Mouse (Mus musculus): ENCODE measurements at regions not wholly inside any gene's neighbourhood (a gene's known extent, or its start where the extent isn't known, plus 50 kb on each side); places are given as distances from the start of the nearest gene placed in this dataset.

GRCm38 (mm10) chr4:105614390-105614789 is 175.3 kb upstream of the Gm12728 start:
- no peaks in the 10 kb centered on the region for H3K4me1 ChIP-seq (ENCODE audit: control insufficient read depth, insufficient read depth, low read length)
- TF ChIP-seq POLR2A (IDR thresholded peaks at IDR 0.05; ENCODE audit: control insufficient read depth, low read depth, low read length), result no peak
- no peak for TF ChIP-seq CTCF (IDR thresholded peaks at IDR 0.05; ENCODE audit: control insufficient read depth, insufficient read depth, insufficient replicate concordance, low read depth, low read length)
- no peaks in the 10 kb centered on the region for H3K27me3 ChIP-seq (ENCODE audit: control insufficient read depth, insufficient read depth, low read length)
- no peak overlapping the region for H3K27ac ChIP-seq (ENCODE audit: control insufficient read depth, insufficient read depth, low read depth, low read length)
- no peak overlapping the region for H3K4me3 ChIP-seq (ENCODE audit: control insufficient read depth, low read depth, low read length)
- H3K36me3 ChIP-seq (ENCODE audit: control insufficient read depth, insufficient read depth, low read length), result no peaks in the 10 kb centered on the region

GRCm38 (mm10) chr4:105626371-105627320 is 163.0 kb upstream of the Gm12728 start:
- no peak overlapping the region for H3K27ac ChIP-seq (ENCODE audit: control insufficient read depth, insufficient read depth, low read depth, low read length)
- no peak overlapping the region for H3K4me3 ChIP-seq (ENCODE audit: control insufficient read depth, low read depth, low read length)
- H3K36me3 ChIP-seq (ENCODE audit: control insufficient read depth, insufficient read depth, low read length), result no peaks in the 10 kb centered on the region
- H3K4me1 ChIP-seq (ENCODE audit: control insufficient read depth, insufficient read depth, low read length), result no peaks in the 10 kb centered on the region
- no peaks in the 10 kb centered on the region for H3K27me3 ChIP-seq (ENCODE audit: control insufficient read depth, insufficient read depth, low read length)
- no peak for TF ChIP-seq CTCF (IDR thresholded peaks at IDR 0.05; ENCODE audit: control insufficient read depth, insufficient read depth, insufficient replicate concordance, low read depth, low read length)

- TF ChIP-seq POLR2A (IDR thresholded peaks at IDR 0.05; ENCODE audit: control insufficient read depth, low read depth, low read length), result no peak
- TF ChIP-seq CTCF (IDR thresholded peaks at IDR 0.05; ENCODE audit: control insufficient read depth, insufficient read depth, insufficient replicate concordance, low read depth, low read length), result no peak
- Histone ChIP-seq H3K4me1 (ENCODE audit: control insufficient read depth, insufficient read depth, low read length) (no peaks in the 10 kb centered on the region), H3K36me3 (ENCODE audit: control insufficient read depth, insufficient read depth, low read length) (no peaks in the 10 kb centered on the region), H3K27me3 (ENCODE audit: control insufficient read depth, insufficient read depth, low read length) (no peaks in the 10 kb centered on the region), H3K27ac (ENCODE audit: control insufficient read depth, insufficient read depth, low read depth, low read length) (no peak overlapping the region), H3K4me3 (ENCODE audit: control insufficient read depth, low read depth, low read length) (no peak overlapping the region)
Measured at GRCm38 (mm10) chr4:105629581-105629980, 160.1 kb upstream of the Gm12728 start.

GRCm38 (mm10) chr4:105630595-105631369 is 158.9 kb upstream of the Gm12728 start:
- Histone ChIP-seq H3K4me3 (ENCODE audit: control insufficient read depth, low read depth, low read length) (no peak overlapping the region), H3K36me3 (ENCODE audit: control insufficient read depth, insufficient read depth, low read length) (no peaks in the 10 kb centered on the region), H3K4me1 (ENCODE audit: control insufficient read depth, insufficient read depth, low read length) (no peaks in the 10 kb centered on the region), H3K27me3 (ENCODE audit: control insufficient read depth, insufficient read depth, low read length) (no peaks in the 10 kb centered on the region), H3K27ac (ENCODE audit: control insufficient read depth, insufficient read depth, low read depth, low read length) (no peak overlapping the region)
- TF ChIP-seq POLR2A (IDR thresholded peaks at IDR 0.05; ENCODE audit: control insufficient read depth, low read depth, low read length) (no peak), CTCF (IDR thresholded peaks at IDR 0.05; ENCODE audit: control insufficient read depth, insufficient read depth, insufficient replicate concordance, low read depth, low read length) (no peak)

- no peak overlapping the region for H3K27ac ChIP-seq (ENCODE audit: control insufficient read depth, insufficient read depth, low read depth, low read length)
- no peaks in the 10 kb centered on the region for H3K4me1 ChIP-seq (ENCODE audit: control insufficient read depth, insufficient read depth, low read length)
- no peak overlapping the region for H3K4me3 ChIP-seq (ENCODE audit: control insufficient read depth, low read depth, low read length)
- TF ChIP-seq POLR2A (IDR thresholded peaks at IDR 0.05; ENCODE audit: control insufficient read depth, low read depth, low read length) (no peak), CTCF (IDR thresholded peaks at IDR 0.05; ENCODE audit: control insufficient read depth, insufficient read depth, insufficient replicate concordance, low read depth, low read length) (no peak)
- no peaks in the 10 kb centered on the region for H3K27me3 ChIP-seq (ENCODE audit: control insufficient read depth, insufficient read depth, low read length)
- no peaks in the 10 kb centered on the region for H3K36me3 ChIP-seq (ENCODE audit: control insufficient read depth, insufficient read depth, low read length)
Measured at GRCm38 (mm10) chr4:105632581-105633358, 156.9 kb upstream of the Gm12728 start.

- H3K4me3 ChIP-seq (ENCODE audit: control insufficient read depth, low read depth, low read length), result no peak overlapping the region
- TF ChIP-seq CTCF (IDR thresholded peaks at IDR 0.05; ENCODE audit: control insufficient read depth, insufficient read depth, insufficient replicate concordance, low read depth, low read length) (no peak), POLR2A (IDR thresholded peaks at IDR 0.05; ENCODE audit: control insufficient read depth, low read depth, low read length) (no peak)
- no peaks in the 10 kb centered on the region for H3K27me3 ChIP-seq (ENCODE audit: control insufficient read depth, insufficient read depth, low read length)
- no peaks in the 10 kb centered on the region for H3K4me1 ChIP-seq (ENCODE audit: control insufficient read depth, insufficient read depth, low read length)
- H3K27ac ChIP-seq (ENCODE audit: control insufficient read depth, insufficient read depth, low read depth, low read length), result no peak overlapping the region
- no peaks in the 10 kb centered on the region for H3K36me3 ChIP-seq (ENCODE audit: control insufficient read depth, insufficient read depth, low read length)
Measured at GRCm38 (mm10) chr4:105633789-105634188, 155.9 kb upstream of the Gm12728 start.

All from testis, adult 2 months (tissue).